Mouse (Mus musculus) urinary bladder, adult 18-20 months (tissue): ENCODE measurements at regions not wholly inside any gene's neighbourhood (a gene's known extent, or its start where the extent isn't known, plus 50 kb on each side); places are given as distances from the start of the nearest gene placed in this dataset.

ENCODE experiments used
- DNase-seq, 2 experiments: peaks; one replicate each; pipeline ENCODE4 v3.0.0; 2022; ENCODE audit warnings: low spot score in 2 of 2, mixed read lengths in 2 of 2

DNA sequence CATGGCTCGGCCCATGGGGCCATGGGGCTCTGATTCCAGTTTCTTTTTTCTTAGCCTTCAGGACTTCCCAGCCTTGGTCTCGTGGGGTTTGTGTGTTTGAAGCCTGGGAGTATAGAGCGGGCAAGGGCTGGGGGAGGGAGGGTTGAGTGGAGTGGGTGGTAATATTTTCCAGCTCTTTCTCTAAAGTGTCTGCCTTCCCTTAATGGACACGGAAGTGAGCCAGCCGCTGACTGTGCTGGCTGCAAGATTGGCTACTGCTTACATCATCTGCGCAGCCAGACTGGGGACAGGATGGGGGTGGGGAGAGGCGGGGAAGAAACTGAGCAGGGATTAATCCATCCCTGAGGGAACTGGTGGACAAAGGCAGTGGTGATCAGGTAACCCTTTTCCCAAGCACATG is 52.3 kb downstream of the Tnp1 start:
- DNase-seq, result no peak

DNA sequence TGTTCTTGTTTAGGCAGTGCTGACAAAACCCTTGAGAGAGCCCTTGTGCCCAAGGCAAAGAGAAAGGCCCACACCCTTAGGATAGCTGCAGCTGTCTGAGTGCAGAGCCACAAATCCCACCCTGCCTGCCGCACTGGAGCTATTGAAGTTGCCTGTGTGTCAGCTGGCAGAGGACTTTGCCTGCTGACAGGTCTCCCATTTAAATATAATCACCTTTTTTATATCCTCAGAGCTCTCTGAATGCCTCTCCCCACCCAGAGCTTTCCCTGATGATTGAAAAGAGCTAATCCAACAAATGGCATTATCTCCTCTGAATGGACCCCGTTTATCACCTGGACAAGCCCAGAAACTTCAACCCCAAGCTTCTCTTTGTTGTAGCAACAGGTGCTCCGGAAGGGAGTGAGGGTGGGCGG is 55.5 kb downstream of the Tnp1 start:
- DNase-seq, result no peak

DNA sequence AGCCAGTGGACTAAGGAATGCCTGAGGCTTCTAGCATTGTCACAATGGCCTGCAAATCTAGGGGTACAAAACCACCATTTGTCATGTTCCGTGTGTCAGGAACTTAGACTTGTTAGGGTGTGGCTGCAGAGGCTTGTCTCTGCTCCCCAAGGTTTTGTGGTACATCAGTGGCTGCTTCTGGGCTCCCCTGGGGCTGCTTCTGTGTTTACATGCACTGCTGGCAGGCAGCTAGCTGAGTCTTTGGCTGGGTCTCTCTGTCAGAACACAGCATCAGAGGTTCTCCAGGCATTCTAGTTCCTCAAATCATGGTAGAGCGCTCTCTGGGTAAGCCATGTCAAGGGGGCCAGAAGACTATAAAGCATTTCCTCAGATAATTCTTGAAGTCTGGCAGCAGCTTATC is 60.3 kb downstream of the Tnp1 start:
- no peak for DNase-seq

DNA sequence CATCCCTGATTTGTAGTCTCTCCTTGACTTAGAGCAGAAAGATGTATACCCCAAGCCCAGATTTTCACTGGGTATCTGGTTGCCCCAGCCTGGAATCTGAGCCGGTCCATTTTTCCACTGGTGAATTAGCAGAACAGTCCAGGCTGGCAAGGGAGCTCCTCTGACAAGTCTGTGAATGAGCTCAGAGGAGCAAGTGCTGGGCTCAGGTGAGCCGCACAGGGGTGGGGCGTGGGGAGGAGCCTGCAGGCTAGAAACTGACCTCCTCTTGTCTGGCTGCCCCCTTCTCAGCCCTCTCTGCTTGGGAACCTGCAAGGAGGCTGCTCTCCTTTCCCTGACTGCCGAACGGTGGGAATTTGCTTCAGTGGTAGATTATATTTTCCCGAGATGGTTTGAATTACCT is 62.8 kb downstream of the Tnp1 start:
- peak; percentile 29 to 33 for DNase-seq

DNA sequence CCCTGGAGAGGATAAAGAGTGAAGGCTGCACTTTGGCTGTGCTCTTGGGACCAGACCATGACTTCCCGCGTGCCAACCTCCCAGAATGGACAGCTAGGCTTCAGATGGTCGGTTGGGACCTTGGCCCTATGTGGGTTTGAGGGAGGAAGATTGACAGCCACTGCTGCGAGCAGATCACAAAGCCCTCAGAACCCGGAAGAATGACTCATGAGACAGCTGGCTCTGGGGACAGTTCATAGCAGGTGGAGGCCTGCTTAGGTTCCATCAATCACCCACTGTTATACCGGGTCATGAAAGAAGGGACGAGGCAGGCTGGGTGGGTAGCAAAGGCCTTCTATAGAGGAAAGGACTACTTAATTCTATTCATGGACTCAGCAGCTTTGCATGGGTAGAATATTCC is 63.9 kb downstream of the Tnp1 start:
- DNase-seq, result no peak

DNA sequence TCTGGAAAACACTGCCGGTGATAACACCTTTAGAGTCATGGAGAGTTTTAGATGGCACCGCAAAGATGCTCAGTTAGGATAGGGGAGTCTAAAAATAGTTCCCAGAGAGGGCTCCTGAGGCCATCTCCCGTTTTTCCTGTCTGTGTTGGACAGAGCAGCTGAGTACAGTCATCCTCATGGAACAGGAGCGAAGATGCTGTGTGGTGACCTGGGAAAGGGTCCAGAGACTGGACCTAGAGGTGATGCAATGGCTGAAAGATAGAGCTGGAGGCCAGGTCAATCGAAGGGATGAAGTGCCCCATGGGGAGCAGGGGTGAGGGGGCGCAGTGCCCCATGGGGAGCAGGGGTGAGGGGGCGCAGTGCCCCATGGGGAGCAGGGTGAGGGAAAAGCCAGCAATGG is 64.3 kb downstream of the Tnp1 start:
- no peak for DNase-seq

DNA sequence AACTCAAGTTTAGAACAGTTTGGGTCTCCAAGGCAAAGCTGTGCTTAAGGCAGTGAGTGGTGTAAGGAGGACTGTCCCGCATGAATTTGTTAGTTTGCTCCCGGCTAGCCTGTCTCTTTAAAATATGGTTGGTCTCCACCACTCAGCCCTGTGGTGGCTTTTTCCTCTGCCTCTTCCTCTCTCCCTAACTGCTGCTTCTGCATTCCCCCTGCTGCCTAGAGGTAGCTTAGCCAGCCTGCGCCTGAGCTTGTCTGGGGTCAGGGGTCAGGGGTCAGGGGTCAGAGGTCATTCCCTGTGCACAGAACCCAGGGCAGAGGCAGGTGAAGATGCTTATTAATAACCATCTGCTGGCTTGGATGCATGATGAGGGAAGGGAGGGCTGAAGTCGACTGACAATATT is 69.5 kb downstream of the Tnp1 start:
- DNase-seq, result no peak

DNA sequence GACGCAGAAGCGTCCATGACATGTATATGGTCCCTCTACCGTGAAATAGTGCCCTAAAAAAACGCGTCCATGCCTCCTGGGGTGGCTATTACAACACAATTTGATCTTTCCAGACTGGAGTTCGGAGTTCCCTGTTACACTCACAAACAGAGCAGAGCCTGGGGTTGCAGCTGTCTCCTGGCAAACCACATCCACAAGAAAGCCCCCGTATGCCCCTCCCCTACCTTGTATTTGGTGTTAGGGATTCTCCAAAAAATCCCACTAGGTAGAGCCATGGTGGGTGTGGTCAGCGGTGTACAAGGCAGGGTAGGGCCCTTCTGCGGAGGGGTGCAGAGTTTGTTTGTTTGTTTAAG is 70.0 kb downstream of the Tnp1 start:
- DNase-seq, result no peak

DNA sequence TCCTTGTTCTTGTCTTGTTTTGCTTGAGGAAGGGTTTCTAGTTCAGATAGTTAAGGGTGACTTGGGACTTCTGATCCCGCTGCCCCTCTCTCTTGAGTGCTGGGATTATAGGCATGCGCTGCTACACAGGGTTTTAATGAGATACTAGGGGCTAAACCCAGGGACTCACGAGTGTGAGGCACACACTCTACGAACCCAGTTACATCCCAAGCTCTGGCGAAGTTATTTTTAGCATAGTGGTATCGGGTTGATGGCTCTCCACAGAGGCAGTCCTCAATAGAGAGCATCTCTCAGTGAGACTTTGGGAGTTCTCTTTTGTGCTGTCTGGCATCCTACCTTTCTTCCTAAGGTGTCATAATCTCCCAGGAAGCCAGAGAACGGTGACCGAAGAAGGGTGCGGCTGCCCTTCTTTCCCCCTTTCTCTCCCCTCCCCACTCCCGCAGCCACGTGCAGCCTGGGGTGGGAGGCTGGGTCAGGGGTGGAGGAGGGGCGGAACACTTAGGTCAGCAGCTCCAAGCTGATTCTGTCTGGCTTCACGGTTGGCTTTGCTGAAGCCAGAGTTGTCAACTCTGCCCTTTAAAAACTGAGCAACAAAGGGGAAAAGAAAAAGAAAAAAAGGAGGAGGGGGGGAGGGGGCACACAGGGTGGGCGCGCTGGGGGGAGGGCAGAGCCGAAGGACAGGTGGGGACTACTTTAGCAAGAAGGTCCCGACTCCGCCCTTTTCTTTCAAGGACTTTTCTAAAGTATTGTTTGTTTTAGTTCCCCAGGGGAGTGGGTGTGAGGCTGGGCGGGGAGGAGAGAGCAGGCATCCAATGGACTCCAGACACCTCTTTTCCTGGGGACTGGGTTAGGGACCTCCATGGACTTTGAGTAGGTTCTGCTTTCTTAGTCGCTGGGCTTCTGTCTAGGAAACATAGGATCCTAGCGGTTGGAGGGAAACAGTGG is 70.4 kb upstream of the Igfbp5 start:
- DNase-seq, result no peak

DNA sequence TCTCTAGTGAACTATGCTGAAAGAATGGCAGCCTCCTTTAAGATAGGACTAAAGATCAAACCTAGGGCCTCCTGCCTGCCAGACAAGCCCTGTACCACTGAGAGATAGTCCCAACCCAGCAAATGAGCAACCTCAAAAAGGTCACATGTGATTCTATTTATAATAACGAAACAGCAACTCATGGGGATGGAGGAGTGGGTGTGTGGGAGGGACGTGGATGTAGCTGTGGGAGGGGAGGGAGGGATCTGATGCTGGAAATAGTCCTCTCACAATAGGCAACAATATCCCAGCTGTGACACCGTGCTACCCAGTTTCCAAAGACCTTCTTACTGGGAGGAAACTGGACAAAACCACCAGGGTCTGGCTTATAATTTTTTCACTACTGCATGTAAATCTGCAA is 69.5 kb upstream of the Igfbp5 start:
- no peak for DNase-seq

DNA sequence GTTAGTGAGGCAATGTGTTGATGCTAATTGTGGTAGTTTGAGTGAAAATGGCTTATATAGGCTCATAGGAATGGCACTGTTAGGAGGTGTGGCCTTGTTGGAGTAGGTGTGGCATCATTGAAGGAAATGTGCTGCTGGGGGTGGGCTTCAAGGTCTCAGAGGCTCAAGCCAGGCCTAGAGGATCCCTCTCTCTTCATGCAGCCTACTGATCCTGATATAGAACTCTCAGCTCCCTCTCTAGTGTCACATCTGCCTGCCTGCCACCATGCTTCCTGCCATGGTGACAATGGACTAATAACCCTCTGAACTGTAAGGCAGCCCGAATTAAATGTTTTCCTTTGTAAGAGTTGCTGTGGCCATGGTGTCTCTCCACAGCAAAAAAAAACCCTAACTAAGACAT is 68.4 kb upstream of the Igfbp5 start:
- DNase-seq, result no peak

DNA sequence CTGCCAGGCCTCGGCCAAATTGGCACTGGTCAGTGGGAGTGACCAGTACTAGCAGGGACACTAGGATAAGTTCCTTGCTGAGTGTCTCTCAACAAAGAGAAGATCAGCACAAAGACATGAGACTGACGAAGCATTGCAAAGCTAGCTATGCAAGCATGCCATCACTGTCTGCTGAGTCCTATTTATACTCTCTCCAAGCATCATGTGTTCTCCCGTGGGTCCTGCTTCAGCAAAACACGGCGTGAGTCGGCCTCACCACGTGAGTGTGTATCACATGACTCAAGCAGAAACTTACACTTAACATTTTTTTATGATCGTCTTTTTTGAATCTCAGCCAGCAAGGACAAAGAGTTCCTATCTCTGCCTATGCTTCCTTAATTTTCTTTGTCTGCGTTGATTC is 67.7 kb upstream of the Igfbp5 start:
- DNase-seq, result no peak

DNA sequence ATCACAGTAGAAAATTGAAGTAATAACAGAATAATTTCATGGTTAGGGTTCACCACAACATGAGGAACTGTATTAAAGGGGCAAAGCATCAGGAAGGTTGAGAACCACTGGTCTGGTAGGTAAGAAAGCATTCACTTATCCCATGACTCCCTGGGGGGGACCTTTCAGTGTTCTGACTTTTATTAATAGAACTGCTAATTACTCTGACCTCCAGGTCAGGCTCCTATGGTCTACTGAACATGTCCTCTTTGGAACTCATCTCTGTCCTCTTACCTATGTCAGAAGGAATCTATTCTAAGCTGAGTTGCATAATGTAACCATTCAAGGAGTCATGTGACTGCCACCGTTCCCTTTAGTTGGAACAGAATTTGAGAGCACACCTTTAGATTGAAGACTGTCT is 65.3 kb upstream of the Igfbp5 start:
- no peak for DNase-seq

DNA sequence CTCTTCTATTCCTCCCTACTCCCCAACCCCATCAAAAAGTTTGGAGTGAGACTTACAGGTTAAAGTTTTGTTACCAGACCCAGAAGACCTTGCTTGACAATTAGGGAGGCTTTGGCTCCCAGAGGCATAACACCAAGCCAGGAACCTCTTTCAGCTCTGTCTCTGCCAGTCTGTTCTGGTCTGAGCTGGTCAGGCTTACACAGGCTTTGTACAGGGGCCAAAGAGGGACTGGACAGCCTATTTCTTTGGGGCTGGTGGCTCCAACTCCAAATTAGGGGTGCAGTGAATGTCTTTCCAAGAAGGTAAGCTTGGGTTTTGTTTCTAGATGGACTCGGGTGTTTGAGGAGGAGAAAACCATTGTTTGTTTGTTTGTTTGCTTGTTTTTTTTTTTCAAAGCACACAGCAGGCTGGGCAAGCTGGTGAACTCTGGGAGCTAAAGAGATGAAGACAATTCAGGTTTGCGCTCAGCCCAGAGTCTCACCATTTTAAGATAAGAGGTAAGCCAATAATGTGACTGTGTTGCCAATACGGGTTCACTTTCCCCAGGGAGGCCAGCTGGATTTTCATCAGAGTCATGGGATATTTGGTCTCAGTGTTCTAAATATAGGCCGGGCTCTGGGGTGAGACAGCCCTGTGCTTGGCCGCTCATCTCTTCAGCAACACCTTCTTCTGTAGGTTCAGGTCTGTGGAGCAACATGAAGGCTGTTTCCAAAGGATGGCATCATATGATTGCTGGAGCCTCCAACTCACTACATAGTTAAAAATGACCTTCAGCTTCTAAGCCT is 62.2 kb upstream of the Igfbp5 start:
- no peak for DNase-seq

DNA sequence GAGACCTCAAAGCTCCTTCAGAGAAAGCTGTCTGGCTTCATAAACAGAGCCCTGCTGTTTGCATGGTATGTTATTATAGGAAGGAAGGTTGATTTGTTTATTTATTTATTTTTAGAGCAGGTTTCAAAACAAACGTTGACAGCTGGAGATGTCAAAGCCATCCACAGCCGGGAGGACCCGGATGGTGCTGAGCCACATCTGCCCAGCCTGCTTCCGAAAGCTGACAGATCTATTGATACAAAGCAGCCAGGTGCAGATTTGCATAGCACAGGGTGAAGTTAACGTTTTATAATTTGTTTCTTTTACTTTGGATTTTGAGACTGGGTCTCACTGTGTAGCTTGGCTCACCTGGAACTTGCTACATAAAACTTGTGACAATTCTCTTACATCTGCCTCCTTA is 61.5 kb upstream of the Igfbp5 start:
- no peak for DNase-seq

DNA sequence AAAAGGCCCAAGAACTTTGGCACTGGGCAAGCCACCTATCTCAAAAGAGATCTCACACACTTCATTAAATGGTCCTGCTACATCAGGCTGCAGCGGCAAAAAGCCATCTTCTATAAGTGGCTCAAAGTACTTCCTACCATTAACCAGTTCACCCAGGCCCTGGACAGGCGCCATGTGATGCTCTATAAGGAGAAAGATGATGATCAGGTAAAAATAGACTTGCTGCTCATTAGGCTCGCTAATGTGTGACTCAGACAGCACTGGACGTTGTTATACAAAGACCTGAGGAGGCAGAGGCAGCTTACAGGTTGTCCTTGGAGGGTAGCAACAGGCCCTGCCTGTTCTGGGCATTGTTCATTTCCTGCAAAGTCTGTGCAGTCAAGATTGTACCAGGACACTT is 60.4 kb upstream of the Igfbp5 start:
- DNase-seq, result no peak

DNA sequence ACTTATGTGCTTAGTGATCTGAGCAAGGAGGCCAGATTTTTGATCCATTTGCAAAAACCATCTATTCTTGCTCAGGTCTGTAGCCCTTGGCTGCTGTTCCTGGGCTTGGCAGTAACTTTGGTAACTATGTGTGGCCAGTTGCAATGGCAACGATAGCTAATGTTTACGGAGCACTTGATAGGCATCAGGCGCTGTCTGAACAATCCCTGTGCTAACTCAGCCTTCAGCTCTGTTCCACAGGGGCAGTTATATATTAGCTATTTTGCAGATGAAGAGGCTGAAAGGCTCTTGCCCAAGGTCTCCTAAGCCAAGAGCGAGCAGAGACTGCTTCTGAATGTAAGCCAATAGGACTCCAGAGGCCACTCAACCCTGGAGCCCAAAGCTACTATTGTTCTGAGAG is 55.1 kb upstream of the Igfbp5 start:
- DNase-seq, result peak; percentile 14 to 62
